ENCODE assay signal across 22 mouse cellular contexts in the genomic region with DNA sequence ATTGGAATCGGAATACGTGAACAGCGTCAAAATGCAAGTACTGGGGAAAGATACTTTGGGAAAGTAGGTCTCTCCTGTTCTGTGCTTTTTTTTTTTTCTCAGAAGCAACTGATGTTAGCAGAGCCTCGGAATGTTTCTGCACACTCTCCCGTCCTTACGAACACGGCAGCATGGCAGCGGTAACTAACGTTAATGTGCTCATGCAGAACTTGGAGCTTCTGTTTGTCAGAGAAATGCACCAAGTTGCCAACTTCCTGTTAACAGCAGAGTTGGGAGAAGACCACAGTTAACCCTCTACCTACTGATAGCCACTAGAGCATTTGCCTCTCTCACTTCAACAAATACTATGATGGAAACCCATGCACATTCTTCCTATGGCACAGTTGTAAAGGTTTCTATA.
DNase-seq lines count a peak whose midpoint lies in the region; ATAC-seq and TF ChIP-seq lines count a peak whose summit lies in the region.
"Had no signal": no experiment of that assay in that cellular context is flagged by ENCODE, and none has a peak within 500 bp of the region (broad histone marks: within the 10 kb centered on the region; RNA-seq: fewer than 3 reads in every experiment).

No protein-coding gene starts in this region.

- H3K27ac ChIP-seq in forebrain, embryonic 16.5 days (ENCODE audit: low read length), result no peak overlapping the region
- no peak overlapping the region for H3K27ac ChIP-seq in forebrain, embryonic 10.5 days
- H3K27ac ChIP-seq in hindbrain, postnatal 0 days, result no peak overlapping the region
- no peak overlapping the region for H3K27ac ChIP-seq in hindbrain, embryonic 12.5 days
- peak overlapping the region; percentile 48 for H3K27ac ChIP-seq in stomach, embryonic 16.5 days (ENCODE audit: low read length)
- H3K27ac ChIP-seq: embryonic facial prominence, embryonic 12.5 days; forebrain, embryonic 12.5 days; hindbrain, embryonic 14.5 days; limb, embryonic 12.5 days; midbrain, embryonic 15.5 days had no signal

- no peak for DNase-seq in forebrain, embryonic 10.5 days (ENCODE audit: extremely low spot score, low spot score)
- peak; percentile 33 for DNase-seq in hindbrain, postnatal 0 days (ENCODE audit: low spot score)
- peak; percentile 68 for DNase-seq in brain, embryonic 14.5 days (ENCODE audit: low read depth)
- DNase-seq in thymus, adult 18-20 months, result no peak
- DNase-seq: adrenal gland, postnatal 14 days; cerebellum, adult 9-10 months; gastrocnemius, postnatal 36 days; heart, postnatal 10 days; kidney, adult 2 months; kidney, postnatal 10 days; liver, postnatal 0 days; lung, postnatal 14 days; thymus, postnatal 36 days had no signal

- H3K4me1 ChIP-seq in forebrain, embryonic 16.5 days (replicated peaks; ENCODE audit: control insufficient read depth, insufficient read depth, low read length), result peaks cover 4% of the 10 kb centered on the region; the same call in 1 of the 2 replicates
- H3K4me1 ChIP-seq in forebrain, embryonic 10.5 days, result peaks cover 24% of the 10 kb centered on the region
- H3K4me1 ChIP-seq in hindbrain, postnatal 0 days (ENCODE audit: insufficient read depth, low read length), result no peaks in the 10 kb centered on the region
- H3K4me1 ChIP-seq in hindbrain, embryonic 12.5 days, result 0 out of 2 replicates have a peak, but pooled peaks cover 2% of the 10 kb centered on the region
- H3K4me1 ChIP-seq in stomach, embryonic 16.5 days (ENCODE audit: control insufficient read depth, insufficient read depth, low read length), result peaks cover 6% of the 10 kb centered on the region; the same call in 1 of the 2 replicates
- H3K4me1 ChIP-seq: embryonic facial prominence, embryonic 12.5 days; forebrain, embryonic 12.5 days; midbrain, embryonic 15.5 days had no signal

- ATAC-seq in forebrain, embryonic 16.5 days, result 0 out of 2 replicates have a peak, but pooled peaks have one; percentile 20
- peak; percentile 35; the same call in 1 of the 2 replicates for ATAC-seq in hindbrain, postnatal 0 days
- no peak for ATAC-seq in hindbrain, embryonic 12.5 days (ENCODE audit: low FRiP score)
- ATAC-seq in stomach, embryonic 16.5 days (ENCODE audit: insufficient read depth, low FRiP score), result no peak
- ATAC-seq: liver, postnatal 0 days; midbrain, embryonic 15.5 days had no signal

- WGBS in forebrain, embryonic 16.5 days, result 51% methylated on average over 9 of the region's 9 CpGs
- WGBS in forebrain, embryonic 10.5 days, result 89% methylated on average over 9 of the region's 9 CpGs
- 39% methylated on average over 9 of the region's 9 CpGs for WGBS in hindbrain, postnatal 0 days
- WGBS in hindbrain, embryonic 12.5 days, result 78% methylated on average over 9 of the region's 9 CpGs
- WGBS in stomach, embryonic 16.5 days, result 51% methylated on average over 9 of the region's 9 CpGs

- H3K4me2 ChIP-seq in forebrain, embryonic 16.5 days (ENCODE audit: low read length), result no peak overlapping the region
- no peak overlapping the region for H3K4me2 ChIP-seq in hindbrain, postnatal 0 days (ENCODE audit: low read depth, low read length)
- no peak overlapping the region for H3K4me2 ChIP-seq in hindbrain, embryonic 12.5 days (replicated peaks)
- H3K4me2 ChIP-seq in stomach, embryonic 16.5 days (ENCODE audit: low read depth, low read length), result no peak overlapping the region
- H3K4me2 ChIP-seq: embryonic facial prominence, embryonic 12.5 days; forebrain, embryonic 12.5 days; hindbrain, embryonic 14.5 days; limb, embryonic 12.5 days; liver, embryonic 11.5 days; midbrain, embryonic 15.5 days had no signal

- no peaks in the 10 kb centered on the region for H3K9me3 ChIP-seq in forebrain, embryonic 16.5 days (ENCODE audit: control insufficient read depth, low read length)
- H3K9me3 ChIP-seq in forebrain, embryonic 10.5 days, result no peaks in the 10 kb centered on the region
- no peaks in the 10 kb centered on the region for H3K9me3 ChIP-seq in hindbrain, postnatal 0 days (ENCODE audit: low read length)
- H3K9me3 ChIP-seq in hindbrain, embryonic 12.5 days (replicated peaks), result no peaks in the 10 kb centered on the region
- no peaks in the 10 kb centered on the region for H3K9me3 ChIP-seq in stomach, embryonic 16.5 days (replicated peaks; ENCODE audit: control insufficient read depth, low read length)
- H3K9me3 ChIP-seq: embryonic facial prominence, embryonic 12.5 days; forebrain, embryonic 12.5 days; limb, embryonic 12.5 days; midbrain, embryonic 15.5 days had no signal

- TF ChIP-seq CTCF in hindbrain, postnatal 0 days (IDR thresholded peaks at IDR 0.05; ENCODE audit: low read depth), result no peak
- no peak for TF ChIP-seq CTCF in brain, embryonic 14.5 days (IDR thresholded peaks at IDR 0.05; ENCODE audit: borderline replicate concordance, extremely low read depth, insufficient read depth, insufficient read length)

- H3K4me3 ChIP-seq in forebrain, embryonic 16.5 days (replicated peaks; ENCODE audit: low read length), result no peak overlapping the region
- no peak overlapping the region for H3K4me3 ChIP-seq in forebrain, embryonic 10.5 days
- no peak overlapping the region for H3K4me3 ChIP-seq in hindbrain, postnatal 0 days (ENCODE audit: low read length)
- H3K4me3 ChIP-seq in hindbrain, embryonic 12.5 days, result no peak overlapping the region
- H3K4me3 ChIP-seq in stomach, embryonic 16.5 days (replicated peaks; ENCODE audit: low read length), result no peak overlapping the region
- H3K4me3 ChIP-seq: embryonic facial prominence, embryonic 12.5 days; forebrain, embryonic 12.5 days; limb, embryonic 12.5 days; midbrain, embryonic 15.5 days had no signal

- no peaks in the 10 kb centered on the region for H3K27me3 ChIP-seq in forebrain, embryonic 16.5 days (replicated peaks; ENCODE audit: control insufficient read depth, insufficient read depth, low read length)
- no peaks in the 10 kb centered on the region for H3K27me3 ChIP-seq in forebrain, embryonic 10.5 days (ENCODE audit: poor library complexity, severe bottlenecking)
- H3K27me3 ChIP-seq in hindbrain, postnatal 0 days (ENCODE audit: insufficient read depth, low read length), result no peaks in the 10 kb centered on the region
- H3K27me3 ChIP-seq in hindbrain, embryonic 12.5 days, result no peaks in the 10 kb centered on the region
- H3K27me3 ChIP-seq in stomach, embryonic 16.5 days (ENCODE audit: control insufficient read depth, insufficient read depth, low read length), result no peaks in the 10 kb centered on the region
- H3K27me3 ChIP-seq: embryonic facial prominence, embryonic 12.5 days; forebrain, embryonic 12.5 days; limb, embryonic 12.5 days; midbrain, embryonic 15.5 days had no signal

- H3K9ac ChIP-seq in forebrain, embryonic 16.5 days (replicated peaks; ENCODE audit: low read depth, low read length), result no peak overlapping the region
- H3K9ac ChIP-seq in hindbrain, postnatal 0 days (replicated peaks; ENCODE audit: low read length), result no peak overlapping the region
- H3K9ac ChIP-seq in hindbrain, embryonic 12.5 days, result no peak overlapping the region
- H3K9ac ChIP-seq in stomach, embryonic 16.5 days (ENCODE audit: low read length), result no peak overlapping the region
- H3K9ac ChIP-seq: embryonic facial prominence, embryonic 12.5 days; forebrain, embryonic 12.5 days; hindbrain, embryonic 14.5 days; limb, embryonic 12.5 days; liver, postnatal 0 days; midbrain, embryonic 15.5 days had no signal

- no peaks in the 10 kb centered on the region for H3K36me3 ChIP-seq in forebrain, embryonic 16.5 days (ENCODE audit: control insufficient read depth, insufficient read depth)
- H3K36me3 ChIP-seq in forebrain, embryonic 10.5 days (replicated peaks), result no peaks in the 10 kb centered on the region
- no peaks in the 10 kb centered on the region for H3K36me3 ChIP-seq in hindbrain, postnatal 0 days (ENCODE audit: insufficient read depth, low read length)
- H3K36me3 ChIP-seq in hindbrain, embryonic 12.5 days, result no peaks in the 10 kb centered on the region
- H3K36me3 ChIP-seq in stomach, embryonic 16.5 days (ENCODE audit: control insufficient read depth, insufficient read depth, low read length), result no peaks in the 10 kb centered on the region
- H3K36me3 ChIP-seq: embryonic facial prominence, embryonic 12.5 days; forebrain, embryonic 12.5 days; limb, embryonic 12.5 days; midbrain, embryonic 15.5 days had no signal

- no peak for TF ChIP-seq POLR2A in brain, embryonic 14.5 days (IDR thresholded peaks at IDR 0.05; ENCODE audit: borderline replicate concordance, extremely low read depth, insufficient read depth, insufficient read length, poor library complexity, severe bottlenecking)

Comparison
In these comparisons a context has a peak if more than half of its experiments do, and no peak if none do; other contexts are left out.
1. ATAC-seq: peak in forebrain, embryonic 16.5 days (single experiment) and hindbrain, postnatal 0 days (single experiment); none in hindbrain, embryonic 12.5 days (single experiment) and stomach, embryonic 16.5 days (single experiment).
2. DNase-seq: peak in hindbrain, postnatal 0 days (single experiment) and brain, embryonic 14.5 days (single experiment); none in forebrain, embryonic 10.5 days (single experiment) and thymus, adult 18-20 months (0 of 2).